Mouse (Mus musculus) testis, postnatal 14 days (tissue): ENCODE results near the gene Tmco5.

Source experiments
- DNase-seq: peaks from one replicate; pipeline ENCODE4 v3.0.0; 2021; ENCODE audit warnings: low spot score

Tmco5 gene

DNA sequence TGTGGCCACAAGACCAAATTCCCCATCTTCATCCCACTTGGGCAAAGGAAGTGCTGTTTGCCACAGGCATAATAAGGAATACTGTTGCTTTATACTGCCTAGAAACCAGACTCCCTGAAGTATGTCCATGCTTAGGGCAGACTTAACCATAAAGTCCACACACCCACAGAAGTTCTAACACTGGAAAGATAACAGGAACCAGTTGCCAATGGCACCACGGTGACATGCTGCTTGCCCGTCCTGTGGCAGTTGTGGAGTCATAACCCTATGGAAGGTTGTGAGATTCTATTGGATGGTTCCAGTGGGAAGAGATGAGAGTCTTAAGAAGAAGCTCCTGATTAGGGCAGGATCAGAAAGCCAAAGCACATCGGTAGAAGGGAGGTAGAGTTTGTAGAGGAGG is at the start of gene Tmco5:
Tmco5 (plus strand) TSS at position 301 of the 400 bp plus-strand sequence.
- DNase-seq, result no peak

DNA sequence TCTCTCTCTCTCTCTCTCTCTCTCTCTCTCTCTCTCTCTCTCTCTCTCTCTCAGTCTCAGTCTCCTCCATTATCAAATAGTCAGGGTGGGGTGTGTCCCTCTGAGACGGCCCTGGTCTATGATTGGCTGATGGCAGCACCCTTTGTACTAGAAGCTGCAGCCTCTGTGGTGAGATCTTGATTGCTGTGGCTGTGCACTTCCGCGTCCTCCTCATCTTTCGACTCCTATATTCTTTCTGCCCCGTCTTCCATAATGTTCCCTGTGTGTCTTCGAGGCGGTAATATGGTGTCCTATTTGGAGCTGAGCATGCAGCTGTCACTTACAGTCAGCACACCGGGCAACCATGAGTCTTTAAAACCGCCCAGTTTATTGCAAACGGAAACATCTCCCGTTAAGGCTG is 46.6 kb upstream of the Tmco5 start:
- DNase-seq, result no peak

DNA sequence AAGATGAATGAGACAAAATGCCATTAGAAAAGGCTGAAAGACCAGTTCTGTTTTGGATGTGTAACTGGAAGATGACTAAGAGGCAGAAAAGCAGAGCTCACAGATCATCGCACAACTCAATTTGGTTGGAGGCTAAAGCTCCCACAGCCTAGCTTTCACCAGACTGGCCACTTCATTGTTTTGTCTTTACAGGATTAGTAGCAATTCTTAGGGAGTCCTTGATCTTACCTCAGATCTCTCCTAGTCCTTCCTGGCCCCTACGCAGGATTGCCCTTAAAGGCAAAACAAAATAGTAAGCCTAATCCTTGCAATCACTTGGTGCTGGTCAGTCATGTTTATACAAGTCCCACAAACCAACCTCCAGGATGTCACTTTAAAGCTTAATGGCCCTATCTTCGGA is 40.7 kb upstream of the Tmco5 start:
- DNase-seq, result no peak

DNA sequence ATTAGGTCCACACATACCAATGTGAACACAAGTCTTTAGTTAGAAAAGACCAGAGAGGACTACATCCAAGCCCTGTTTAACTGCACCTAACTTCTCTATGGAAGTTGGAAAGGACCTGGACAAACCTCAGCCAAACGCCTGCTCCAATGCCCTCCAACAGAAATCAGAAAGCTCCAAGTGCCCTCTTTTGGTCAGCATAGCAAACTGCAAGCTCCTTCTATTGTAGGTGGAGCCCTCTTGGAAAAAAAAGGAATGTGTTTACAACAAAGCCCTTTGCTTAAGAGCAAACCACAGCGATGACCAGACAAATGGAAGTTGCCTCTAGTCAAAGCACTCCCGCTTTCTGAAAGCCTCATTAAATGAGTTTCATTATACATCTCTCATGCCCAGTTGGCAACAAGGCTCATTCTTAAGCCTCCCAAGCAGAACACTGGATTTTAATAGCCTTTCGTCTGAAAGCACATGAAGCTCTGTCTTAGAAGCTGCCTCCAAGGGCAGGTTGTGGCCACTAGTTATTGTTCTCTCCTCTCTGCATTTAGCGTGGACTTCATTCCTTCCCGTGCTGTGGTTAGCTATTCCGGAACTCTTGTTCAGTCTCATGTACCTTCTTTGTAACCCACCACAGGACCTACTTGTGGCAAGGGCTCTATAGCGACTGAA is 39.8 kb upstream of the Tmco5 start:
- peak; percentile 7 for DNase-seq

DNA sequence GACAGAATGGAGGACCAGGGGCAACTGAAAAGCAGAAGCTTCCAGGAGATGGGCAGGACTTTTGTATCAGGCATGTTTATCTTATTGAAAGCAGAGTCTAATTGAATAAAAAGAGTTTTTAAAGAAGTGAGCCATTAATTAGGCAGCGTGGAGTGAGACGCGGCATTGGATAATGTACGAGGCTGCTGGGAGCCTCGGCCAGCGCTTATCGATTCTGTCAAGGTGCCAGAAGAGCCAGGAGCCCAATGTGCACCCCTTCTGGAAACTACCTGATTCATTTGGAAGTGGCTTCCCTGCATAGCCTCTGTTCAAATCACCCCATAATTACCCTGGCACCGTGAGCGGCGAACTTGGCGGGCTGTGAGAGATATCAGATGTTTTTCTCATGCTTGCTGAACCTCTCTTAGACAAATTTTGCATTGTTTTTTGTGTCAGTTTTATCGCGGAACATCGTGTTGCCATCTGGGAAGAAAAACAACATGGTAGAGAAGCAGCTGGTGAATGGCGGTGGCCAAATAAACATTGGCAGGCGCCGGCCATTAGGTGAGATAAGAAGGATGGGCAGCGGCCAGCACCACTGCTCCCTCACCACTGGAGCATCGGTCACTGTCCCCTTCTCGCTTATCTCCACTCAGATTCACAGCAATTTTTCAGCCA is 28.4 kb upstream of the Tmco5 start:
- DNase-seq, result peak; percentile 25

DNA sequence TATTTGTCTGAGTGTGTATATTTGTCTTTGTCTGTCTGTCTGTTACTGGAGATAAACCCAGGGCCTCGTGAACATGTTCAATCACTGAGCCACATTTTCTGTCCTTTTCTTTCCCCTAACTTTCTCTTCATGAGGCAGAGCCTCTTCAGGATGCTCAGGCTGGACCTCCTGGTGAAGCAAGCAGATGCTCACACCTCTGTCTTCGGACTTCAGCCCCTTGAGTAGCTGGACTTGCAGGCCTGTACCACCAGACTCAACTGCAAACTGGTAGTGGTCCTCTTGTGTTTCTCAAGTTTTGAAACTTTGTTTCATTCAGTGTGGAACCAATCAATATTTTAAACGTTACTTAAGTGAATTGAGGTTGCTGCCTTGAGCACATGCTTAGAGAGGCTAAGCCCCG is 27.1 kb upstream of the Tmco5 start:
- no peak for DNase-seq

DNA sequence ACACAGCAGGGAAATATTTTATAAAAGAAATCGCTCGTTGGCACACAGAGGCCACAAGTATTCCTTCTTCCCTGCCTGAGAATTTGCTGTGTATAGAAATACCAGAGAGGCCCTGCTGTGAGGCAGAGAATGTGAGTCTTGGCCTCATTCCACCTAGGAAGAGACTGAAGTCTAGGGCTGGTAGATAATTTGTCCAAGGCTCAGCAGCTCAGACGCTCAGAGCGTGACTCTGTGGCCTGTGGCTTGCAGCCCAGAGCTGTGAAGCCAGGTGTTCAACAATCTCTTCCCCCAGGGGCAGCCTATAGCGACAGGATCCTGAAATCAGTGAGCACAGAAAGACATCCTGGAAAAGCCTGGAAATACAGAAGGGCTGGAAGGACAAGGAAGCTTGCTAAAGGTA is 26.2 kb upstream of the Tmco5 start:
- DNase-seq, result no peak

DNA sequence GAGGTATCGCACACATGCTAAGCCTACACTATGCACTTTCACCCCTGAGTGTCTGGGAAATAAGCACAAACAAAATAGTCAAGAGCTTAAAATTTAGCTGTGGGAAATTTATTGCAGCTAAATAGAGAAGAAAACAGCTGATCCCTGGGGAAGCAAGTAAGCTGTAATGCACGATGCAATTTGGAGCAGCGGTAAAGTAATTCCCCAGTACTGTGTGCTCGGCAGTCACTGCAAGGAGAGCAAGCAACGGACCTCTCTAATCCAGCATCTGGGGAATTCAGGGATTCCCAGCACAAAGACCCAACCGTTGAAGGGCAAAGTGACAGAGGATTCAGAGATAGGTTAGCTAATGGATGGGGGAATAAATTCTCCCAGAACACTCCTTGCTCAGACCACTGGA is 19.8 kb upstream of the Tmco5 start:
- no peak for DNase-seq

DNA sequence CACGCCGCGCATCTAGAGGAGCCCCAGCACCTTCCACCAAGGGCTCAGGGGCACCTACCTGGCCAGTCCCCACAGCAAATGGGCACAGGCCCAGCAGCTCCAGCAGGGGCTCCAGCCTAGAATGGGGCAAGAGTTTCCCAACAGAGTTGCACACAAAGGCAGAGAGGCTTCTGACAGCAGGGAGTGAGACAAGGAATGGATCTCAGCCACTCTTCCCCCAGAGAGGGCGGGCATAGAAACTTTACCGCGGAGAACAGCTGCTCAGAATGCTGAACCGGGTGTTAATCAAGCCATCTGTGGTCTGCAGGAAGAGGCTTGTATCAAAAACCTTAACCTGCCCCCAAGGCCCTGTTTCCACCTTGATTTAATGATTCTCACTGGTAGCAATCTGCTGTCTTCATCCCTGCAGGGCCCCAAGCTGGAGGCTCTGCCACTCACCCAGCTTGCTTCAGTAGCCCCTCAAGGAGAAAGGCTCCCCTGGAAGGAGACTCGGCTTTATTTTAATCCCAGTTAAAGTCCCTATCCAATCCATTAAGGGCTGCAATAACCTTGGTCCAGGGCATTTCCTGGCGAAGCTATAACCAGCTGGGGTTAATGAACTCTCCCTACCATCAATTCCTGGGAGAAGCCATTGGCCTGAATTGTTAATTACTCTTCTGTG is 1.4 kb upstream of the Tmco5 start:
- DNase-seq, result no peak

DNA sequence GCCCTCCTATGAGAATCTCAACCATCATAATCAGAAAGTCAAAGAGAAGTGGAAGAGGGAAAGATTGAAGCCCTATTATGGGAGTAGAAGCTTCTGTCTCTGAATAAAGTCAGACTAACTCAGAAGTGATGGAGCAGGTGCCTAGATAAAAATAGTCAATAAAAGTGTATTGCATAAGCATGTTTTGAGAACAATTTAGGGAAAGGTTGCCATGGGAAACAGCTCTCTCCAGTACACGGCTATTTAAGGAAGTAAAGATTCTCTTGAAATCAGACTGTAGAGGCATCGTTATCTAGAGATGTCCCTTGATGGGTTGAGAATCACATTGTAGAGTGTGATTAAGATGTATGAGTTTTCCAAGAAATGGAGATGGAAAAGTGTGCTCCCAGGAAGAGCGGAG is 1.2 kb downstream of the Tmco5 start:
- no peak for DNase-seq

DNA sequence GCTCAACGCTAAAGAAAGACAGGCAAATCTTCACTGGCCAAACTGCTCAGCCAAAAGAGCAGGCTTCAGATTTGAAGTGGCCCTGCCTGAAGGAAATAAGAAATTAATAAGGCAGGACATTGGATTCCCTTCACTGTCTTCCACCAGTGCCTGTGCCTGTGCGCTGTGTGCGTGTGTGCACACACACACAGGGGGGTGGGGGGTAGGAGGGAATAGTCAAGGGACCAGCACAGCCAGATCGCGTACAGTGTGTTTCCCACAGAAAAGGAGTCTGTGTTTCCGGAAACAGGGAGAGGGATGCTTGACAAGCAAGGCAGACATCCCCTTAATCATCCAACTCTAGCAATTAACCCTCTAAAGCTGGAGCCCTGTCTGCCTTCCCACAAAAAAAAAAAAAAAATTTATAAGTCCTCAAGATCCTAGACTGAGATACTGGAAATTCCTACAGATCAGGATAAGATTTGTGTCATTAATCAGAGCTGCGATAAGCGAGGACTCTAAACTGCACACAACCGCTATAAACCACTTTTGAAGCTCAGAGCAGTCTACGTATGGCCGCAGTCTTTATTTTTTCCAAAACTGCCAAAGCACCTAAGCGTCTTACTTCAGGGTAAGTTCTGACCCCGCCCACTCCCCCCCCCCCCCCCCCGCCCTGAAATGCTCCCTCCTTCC is 15.0 kb downstream of the Tmco5 start:
- no peak for DNase-seq

DNA sequence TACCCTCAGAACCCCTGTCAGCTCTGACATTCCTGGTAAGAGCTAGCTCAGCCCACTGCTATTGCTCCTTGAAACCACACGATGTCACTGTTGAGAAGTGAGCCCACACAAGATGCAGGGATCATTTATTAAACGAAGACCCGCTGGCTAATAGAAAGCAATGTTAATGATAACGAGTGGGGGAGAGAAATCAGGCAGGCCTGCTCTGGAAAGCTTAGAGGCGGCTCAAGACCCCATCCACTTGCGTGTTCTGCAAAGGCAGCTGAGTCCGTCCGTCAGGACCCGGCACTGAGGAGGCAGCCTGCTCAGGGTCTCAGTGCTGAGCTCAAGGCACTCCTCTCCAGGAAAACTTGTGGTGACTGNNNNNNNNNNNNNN is 15.5 kb downstream of the Tmco5 start:
- DNase-seq, result no peak

DNA sequence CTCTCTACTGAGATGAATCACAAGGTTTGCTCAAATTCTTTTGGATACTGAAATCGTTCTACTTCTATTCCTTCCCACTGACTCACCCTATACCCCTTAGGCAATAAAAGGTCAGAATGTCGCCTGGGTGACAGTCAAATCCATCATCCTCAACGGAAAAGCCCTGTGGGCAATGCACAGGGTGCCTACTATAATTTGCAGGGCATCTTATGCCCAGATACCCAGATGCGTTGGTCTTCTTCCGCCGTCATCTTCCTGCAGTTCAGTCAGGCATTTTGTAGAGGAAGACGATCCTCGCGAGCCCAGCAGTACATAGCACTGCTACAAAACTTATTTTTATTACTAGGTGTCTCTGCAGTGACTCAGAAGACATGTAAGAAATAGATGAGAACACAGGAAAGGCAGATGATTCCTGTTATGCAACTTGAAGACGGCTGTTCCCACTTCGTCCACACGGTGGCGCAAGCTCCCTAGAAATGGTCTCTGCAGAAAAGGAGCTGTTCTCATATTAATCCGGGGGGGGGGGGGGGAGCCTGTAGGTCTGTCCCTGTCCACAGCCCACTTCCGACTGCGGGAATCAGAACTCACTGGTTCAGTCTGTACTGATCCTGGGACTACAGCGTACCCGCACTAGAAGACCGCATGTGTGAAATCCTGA is 21.3 kb downstream of the Tmco5 start:
- DNase-seq, result peak; percentile 65

DNA sequence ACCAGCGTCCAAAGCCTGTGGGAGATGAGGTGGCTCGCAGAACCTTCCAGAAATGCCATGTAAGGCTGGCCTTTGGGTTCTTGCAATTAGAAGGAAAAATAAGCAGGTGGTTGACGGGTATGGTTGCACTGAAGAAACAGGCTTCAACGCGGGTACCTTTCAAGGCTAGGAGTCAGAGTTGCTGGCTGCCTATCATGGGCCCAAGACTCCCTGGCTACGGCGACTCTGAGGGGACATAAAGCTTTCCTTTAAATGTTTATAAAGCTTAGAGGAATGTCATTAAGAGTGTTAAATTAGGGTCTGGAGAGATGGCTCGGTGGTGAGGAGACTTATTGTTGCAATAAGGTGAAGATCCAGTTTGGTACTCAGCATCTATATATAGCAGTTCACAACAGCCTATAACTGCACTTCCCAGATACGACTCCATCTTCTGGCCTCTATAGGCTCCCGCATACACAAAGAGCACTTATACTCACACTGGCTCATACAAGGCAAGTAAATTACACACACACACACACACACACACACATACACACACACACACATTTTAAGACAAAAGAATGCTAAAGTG is 21.9 kb downstream of the Tmco5 start:
- no peak for DNase-seq

DNA sequence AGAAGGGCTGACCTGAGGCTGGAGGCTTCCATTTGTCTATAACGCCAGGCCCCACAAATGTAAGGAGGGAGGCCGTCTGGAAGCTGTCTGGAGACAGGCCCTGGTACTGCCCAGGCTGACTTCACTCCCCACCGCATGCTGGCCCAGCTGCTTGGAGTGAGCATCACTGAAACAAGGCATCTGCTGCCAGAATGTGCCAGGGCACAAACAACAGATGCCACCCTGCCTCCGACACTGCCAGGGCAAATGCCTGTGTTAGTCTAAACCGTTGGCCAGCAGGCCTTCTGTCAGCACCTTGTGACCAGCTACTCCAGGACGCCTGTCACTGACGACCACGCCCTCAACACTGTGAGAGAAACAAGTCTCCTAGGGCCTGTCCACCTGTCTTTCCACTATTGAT is 29.8 kb downstream of the Tmco5 start:
- DNase-seq, result no peak

DNA sequence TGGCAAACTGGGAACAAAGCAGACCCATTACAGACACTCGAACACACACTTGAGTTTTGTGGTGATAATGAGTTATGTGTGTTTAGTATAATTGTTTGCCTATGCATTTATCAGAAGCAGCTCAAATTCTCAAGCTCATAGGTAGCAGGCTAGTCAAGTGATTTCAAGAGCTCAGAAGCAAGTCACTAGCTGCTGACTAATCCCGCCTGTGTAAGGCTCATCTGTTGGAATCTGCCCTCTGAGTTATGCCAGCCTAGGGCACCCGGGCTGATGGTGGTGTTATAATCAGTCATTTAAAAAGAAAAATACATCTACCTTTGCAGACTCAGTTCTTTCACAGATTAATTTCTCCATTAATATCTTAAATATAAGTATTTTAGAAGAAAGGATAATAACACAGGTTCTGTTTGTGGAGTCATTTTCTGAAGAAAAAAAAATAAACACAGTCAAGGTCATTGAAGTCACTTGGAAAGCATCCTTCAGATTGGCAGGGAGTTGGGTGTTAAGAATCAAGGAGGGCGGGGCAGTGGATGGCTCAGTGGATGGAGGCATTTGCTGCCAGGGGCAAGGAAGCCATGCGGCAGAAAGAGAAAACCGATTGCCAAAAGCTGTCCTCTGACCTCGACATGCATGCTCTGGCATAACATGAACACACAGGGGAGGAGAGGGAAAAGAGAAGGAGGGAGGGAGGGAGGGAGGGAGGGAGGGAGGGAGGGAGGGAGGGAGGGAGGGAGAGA is 34.0 kb downstream of the Tmco5 start:
- no peak for DNase-seq

DNA sequence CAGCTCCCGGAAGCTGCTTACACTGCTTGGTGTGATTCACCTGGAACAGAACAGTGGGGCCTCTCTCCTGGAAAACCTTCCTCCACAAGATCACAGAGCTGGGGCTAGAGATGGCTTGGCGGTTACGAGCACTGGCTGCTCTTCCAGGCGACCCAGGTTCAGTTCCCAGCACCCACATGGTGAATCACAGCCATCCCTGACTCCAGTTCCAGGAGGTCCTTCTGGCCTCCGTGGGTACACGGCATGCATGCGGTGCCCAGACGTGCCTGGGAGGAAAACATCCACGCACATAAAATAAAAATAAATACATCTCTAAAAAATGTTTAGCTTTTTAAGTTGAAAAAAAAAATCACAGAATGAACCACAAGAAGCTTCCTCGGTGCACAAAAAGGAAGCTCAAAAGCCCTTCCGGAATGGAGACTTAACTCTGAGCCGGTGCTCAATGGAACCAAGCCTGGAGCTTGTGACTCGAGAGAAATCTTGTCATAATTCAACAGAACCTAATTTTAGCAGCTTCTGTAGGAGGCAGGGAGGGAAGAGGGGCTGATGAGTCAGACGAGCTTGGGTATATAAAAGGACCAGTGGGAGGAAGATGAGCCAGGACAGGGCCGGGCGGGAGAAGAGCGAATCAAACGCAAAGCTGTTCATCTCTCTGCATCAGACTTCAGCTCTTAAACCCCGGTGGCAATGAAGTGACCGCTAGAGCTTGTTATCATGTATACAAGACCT is 35.4 kb downstream of the Tmco5 start:
- no peak for DNase-seq

DNA sequence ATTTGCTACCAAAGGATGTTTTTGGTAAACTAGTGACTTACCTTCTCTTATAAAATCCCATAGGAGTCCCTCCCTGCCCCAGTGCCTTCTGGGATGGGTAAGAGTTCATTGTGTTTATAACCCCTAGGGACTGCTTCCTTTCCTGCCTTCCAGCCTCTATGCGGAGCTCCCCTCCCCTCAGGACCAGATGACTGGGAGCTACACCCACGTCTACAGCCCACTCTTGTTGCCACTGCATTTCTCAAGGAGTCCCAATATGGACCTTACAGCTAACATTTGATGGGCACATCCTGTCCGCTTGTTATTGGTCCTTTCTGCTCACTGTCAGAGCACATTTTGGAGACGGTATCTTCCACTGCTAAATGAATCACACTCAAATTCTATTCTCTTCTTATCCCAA is 36.1 kb downstream of the Tmco5 start:
- no peak for DNase-seq

DNA sequence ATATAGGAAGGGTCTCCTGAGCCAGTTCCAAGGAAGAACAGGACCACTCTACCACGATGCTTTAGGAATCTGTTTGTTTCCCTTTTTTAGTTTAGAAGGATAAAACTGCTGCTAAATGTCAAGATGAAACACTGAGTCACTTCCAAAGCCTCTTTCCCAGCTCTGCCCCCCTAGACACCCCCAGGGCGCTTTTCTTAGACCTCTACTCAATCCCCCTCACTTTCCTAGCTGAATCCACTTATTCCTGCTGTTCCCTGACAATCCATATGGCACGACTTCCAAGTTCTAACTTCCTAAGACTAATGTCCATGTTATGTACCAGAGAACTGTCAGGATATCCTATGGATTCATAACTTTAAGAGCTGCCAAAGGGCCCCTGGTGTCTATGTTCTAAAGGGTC is 40.1 kb downstream of the Tmco5 start:
- no peak for DNase-seq

DNA sequence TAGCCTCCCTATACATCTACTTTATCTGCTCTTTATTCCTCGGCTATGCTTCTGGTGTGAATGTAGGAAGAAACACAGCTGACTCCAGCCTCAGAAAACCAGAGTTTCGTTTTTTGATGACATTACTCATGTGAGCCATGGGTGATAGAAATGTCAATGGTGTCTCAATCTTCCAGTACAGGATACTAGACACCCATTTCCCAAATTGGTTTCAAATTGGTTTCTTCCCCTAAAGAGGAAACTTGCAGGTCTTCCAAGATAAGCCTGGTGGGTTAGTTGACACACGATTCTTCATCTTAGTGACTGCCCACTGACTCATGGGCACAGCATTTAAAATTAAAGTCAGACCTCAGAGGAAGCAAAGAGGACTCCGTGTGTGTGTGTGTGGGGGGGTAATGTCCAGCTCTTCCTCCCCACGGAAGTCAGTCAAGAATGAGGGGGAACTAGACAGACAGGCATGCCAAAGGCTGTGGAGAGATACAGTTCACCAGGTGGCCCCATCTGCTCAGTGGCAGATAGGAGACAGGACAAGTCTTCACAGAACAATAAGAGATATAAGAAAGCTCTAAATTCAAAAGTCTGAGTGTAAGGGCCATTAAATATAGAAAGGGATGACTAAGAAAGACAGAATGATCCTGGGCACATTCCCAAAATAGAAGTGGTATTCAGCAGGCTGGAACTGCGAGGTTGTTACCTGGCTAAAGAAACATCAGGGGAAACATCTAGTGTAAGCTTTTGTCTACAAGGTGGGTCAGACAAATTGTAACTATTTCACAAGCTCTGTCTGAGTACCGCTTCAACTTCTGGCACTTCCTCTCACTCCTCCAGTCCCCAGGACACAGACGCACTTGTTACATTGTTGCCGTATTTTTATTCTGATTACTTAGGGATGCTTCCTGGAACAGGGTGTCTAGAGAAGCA is 44.3 kb downstream of the Tmco5 start:
- peak; percentile 62 for DNase-seq
